Mouse (Mus musculus): ENCODE results near the gene Sema6d.

DNA sequence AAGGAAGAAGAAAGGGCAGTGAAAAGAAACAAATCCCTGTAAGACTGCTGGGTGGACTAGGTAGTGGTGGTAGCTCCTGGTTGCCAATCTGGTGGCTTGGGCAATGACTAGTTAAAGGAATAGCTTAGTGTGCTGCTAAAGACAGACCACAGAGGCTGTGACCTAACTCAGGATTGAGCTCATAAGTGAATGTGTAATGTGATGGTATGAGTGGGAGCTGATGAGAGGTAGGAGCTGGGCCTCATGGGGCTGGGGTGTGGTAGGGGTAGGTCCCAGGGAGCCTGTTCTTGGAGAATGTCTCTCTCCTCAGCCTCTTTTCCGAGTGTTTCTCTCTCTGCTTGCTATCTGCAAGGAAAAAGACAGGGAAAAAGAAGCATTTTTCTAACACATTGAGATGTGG is 409.9 kb downstream of the Sema6d start:
- TF ChIP-seq CTCF (IDR thresholded peaks at IDR 0.05; ENCODE audit: borderline replicate concordance, insufficient read depth, low read length), result no peak
- no peak for TF ChIP-seq POLR2A (IDR thresholded peaks at IDR 0.05; ENCODE audit: low read depth, low read length)
